Mouse (Mus musculus): ENCODE data around the gene Crisp3. TPM values are rescaled to one million over a fixed set of nuclear protein-coding genes. Genes with fewer than 3 reads are reported as not detected.

The Crisp3 gene
- total RNA-seq (2023) = not detected

DNA sequence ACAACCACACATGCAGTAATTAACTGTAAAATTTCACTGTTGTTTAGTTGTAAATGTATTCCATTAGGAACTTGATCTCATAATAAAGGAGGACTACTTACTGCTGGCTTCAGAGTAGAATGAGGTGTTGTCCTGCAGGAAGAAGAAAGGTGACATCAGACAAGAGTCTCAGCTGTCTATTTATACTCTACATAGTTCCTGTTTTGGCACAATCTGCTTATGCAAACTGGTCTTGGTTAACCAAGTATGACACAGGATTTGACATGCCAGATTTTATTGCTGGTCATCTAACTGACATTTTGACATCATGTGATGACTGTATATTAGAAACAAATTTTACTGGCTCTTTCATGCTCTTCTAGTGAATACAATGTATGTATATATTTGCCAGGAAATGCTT lies at the start of gene Crisp3:
Crisp3 (minus strand) TSS at position 154 of the 400 bp plus-strand sequence.

GRCm38 (mm10) chr17:40208540-40208939 lies 33.5 kb downstream of the Crisp3 start, which contains the start of gene Pgk2:
TSS of gene Pgk2 (minus strand) at chr17:40208640.

Other genes with a start within 250 kb of the Crisp3 start
- gene AC192777.2, start 146.8 kb downstream of the Crisp3 start, total RNA-seq (2023) = not detected
- gene Pgk2, start 33.6 kb downstream of the Crisp3 start, total RNA-seq (2023) = not detected
- gene Crisp1, start 76.9 kb upstream of the Crisp3 start, total RNA-seq (2023) = not detected